Mouse (Mus musculus) heart, adult 2 months (tissue): Measurements from ENCODE around the gene Itsn1. TPM values are rescaled to one million over a fixed set of nuclear protein-coding genes. Genes with fewer than 3 reads are reported as not detected.

Experiments
- DNase-seq, 2 experiments: peaks; one replicate each; pipeline ENCODE4 v3.0.0; 2021
- H3K27ac ChIP-seq: fragments of 200-600 bp; 2 replicates; pipeline ENCODE4 v1.8.1; 2022
- H3K27me3 ChIP-seq: fragments of 200-500 bp; 2 replicates; pipeline ENCODE4 v1.6.1; 2012; ENCODE audit warnings: mild to moderate bottlenecking, low read length, inconsistent platforms, mixed read lengths; ENCODE audit not compliant: control insufficient read depth, insufficient read depth
- H3K36me3 ChIP-seq: fragments of 200-500 bp; 2 replicates; pipeline ENCODE4 v1.6.1; 2012; ENCODE audit warnings: low read length, inconsistent platforms; ENCODE audit not compliant: control insufficient read depth, insufficient read depth
- H3K4me1 ChIP-seq: fragments of 200-500 bp; 2 replicates; pipeline ENCODE4 v1.6.1; 2011; ENCODE audit warnings: low read length; ENCODE audit not compliant: control insufficient read depth, insufficient read depth
- H3K4me3 ChIP-seq: fragments of 200-600 bp; 2 replicates; pipeline ENCODE4 v1.8.1; 2022
- H3K79me2 ChIP-seq: fragments of 200-500 bp; replicated peaks from 2 replicates; pipeline ENCODE4 v1.6.1; 2012; ENCODE audit warnings: mild to moderate bottlenecking, inconsistent platforms, low read length, moderate library complexity, mixed read lengths; ENCODE audit not compliant: control insufficient read depth, insufficient read depth
- H3K9ac ChIP-seq: fragments of 200-500 bp; 2 replicates; pipeline ENCODE4 v1.6.1; 2012; ENCODE audit warnings: low read depth, mild to moderate bottlenecking, control low read depth, inconsistent platforms, low read length, mixed read lengths
- CTCF ChIP-seq: fragments of 200-600 bp; IDR thresholded peaks from 2 replicates; pipeline ENCODE4 v1.8.1; 2022; ENCODE audit warnings: antibody characterized with exemption, mild to moderate bottlenecking, moderate library complexity
- EP300 ChIP-seq: fragments of 200-500 bp; IDR thresholded peaks from 2 replicates; pipeline ENCODE4 v1.6.1; 2011; ENCODE audit warnings: low read depth, low read length, control low read depth; ENCODE audit not compliant: insufficient read depth
- POLR2A ChIP-seq: fragments of 200-500 bp; IDR thresholded peaks from 2 replicates; pipeline ENCODE4 v1.6.1; 2011; ENCODE audit warnings: mild to moderate bottlenecking, low read depth, low read length, control low read depth; ENCODE audit not compliant: insufficient read depth
- WGBS: fragments of 180-500 bp; shearing (Covaris S2); methylation state at CpG from one replicate; pipeline ENCODE4 v1.1.7; 2018; 5-methylcytosine and 5-hydroxymethylcytosine counted together
- intact Hi-C: fragments of 180-260 bp; cut with DNase I; formaldehyde crosslinking; loops from one replicate; pipeline ENCODE4 v1.15.1; 2025
- polyA plus RNA-seq: library from polyadenylated mRNA; depleted of rRNA; stranded (reverse); fragments of >200 nt; gene quantifications from 2 replicates; pipeline ENCODE4 v1.2.3, GENCODE M21; 2012
- total RNA-seq, 2 experiments: library from RNA; stranded (reverse); gene quantifications; 2 replicates each; pipeline ENCODE4 v1.2.3; 2021

The Itsn1 gene
- total and polyA plus RNA-seq, 3 experiments = 35.8 to 46.7 (median 45.1) TPM

DNA sequence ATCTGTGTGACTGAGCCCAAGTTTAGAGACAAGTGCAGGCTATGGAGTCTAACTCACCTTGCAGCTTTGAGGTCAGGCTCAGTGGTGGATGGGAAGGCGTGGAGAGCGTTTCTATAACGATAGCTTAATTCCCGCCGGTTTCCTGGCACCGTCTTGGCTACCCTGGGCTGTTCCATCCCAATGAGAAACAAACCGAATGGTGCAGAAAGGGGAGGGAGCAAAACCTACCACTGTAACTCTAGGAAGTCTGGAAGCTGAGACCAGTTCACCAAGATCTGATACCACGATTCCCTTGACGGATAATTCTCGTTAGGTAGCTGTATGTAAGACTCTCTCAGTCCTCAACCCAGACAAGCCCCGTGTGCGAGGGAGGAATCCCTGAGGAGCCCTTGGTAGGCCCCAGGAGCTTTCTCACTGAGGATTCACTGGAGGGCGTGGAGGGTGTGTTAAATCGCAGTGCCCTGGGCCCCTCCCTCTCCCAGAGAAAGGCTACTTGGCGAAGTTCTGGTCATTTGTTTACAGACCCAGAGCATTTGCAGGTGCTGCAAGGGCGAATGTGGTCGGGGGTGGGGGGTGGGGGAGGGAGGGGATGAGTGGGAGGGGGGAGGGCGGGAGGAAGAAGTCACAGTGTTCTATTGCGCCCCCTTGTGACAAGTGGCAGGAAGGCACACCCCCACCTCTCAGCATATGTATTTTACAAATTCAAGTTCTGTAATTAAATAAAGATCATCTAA lies 156.5 kb downstream of the Itsn1 start:
- H3K27ac ChIP-seq = no peak overlapping the region
- no peak overlapping the region for H3K9ac ChIP-seq
- no peaks in the 10 kb centered on the region for H3K4me1 ChIP-seq
- no peak overlapping the region for H3K4me3 ChIP-seq
- peak; percentile 72 for TF ChIP-seq CTCF
- TF ChIP-seq EP300 = no peak
- TF ChIP-seq POLR2A = no peak
- H3K36me3 ChIP-seq = no peaks in the 10 kb centered on the region
- intact Hi-C loops = loop anchor here (2.0 kb wide), 1 partner anchor 161 kb away; no protein-coding TSS in a partner anchor
- H3K79me2 ChIP-seq = no peaks in the 10 kb centered on the region
- no peak for DNase-seq
- no peaks in the 10 kb centered on the region for H3K27me3 ChIP-seq
- 26% methylated on average over 19 of the region's 19 CpGs for WGBS

DNA sequence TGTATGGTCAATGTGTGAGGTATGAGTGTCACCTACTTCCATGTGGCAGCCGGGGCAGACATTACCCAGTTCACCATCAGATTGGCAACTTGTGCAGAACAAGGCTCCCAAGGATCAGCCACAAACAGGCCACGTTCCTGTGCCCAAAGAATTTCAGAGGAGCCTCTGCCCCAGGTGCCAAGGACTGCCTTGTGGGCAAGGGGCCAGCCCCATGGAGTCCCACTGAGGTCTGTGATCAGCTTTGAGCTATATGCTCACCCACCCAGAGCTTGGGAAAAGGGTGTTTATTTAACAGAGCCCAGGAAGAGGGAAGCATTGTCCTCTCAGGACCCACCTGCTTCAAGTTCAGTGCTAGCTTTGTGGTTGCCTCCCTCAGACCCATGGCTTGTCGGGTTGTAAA lies 159.3 kb downstream of the Itsn1 start:
- intact Hi-C loops = no loop called here
- Histone ChIP-seq H3K27me3 (no peaks in the 10 kb centered on the region), H3K9ac (no peak overlapping the region), H3K4me3 (no peak overlapping the region), H3K79me2 (no peaks in the 10 kb centered on the region), H3K36me3 (no peaks in the 10 kb centered on the region), H3K4me1 (no peaks in the 10 kb centered on the region), H3K27ac (no peak overlapping the region)
- DNase-seq = no peak
- TF ChIP-seq POLR2A = no peak
- TF ChIP-seq EP300 = no peak
- TF ChIP-seq CTCF = no peak
- WGBS = 83% methylated on average over 3 of the region's 3 CpGs

DNA sequence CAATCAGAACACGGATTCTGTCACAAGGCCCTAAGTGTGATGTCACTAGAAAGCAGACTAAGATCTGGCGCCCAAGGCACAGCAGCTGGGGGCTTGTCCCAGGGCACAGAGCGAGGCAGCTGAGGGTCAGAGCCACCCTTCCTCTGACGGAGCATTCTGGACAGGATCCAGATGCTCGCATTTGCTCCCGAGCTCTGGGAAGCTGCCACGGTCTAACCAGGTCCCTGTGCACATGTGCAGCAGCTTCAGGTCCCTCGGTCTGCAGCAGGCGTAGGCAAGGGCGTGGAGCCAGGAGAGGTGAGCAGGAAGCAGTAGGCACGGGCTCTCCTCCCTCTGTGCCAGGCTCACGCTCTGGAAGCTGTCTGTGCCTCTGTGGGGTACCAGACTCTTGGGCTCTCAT lies 160.8 kb downstream of the Itsn1 start:
- H3K36me3 ChIP-seq = no peaks in the 10 kb centered on the region
- H3K27me3 ChIP-seq = no peaks in the 10 kb centered on the region
- 19% methylated on average over 12 of the region's 12 CpGs for WGBS
- H3K4me3 ChIP-seq = no peak overlapping the region
- TF ChIP-seq POLR2A (no peak), EP300 (no peak), CTCF (no peak)
- H3K79me2 ChIP-seq = no peaks in the 10 kb centered on the region
- intact Hi-C loops = no loop called here
- H3K4me1 ChIP-seq = no peaks in the 10 kb centered on the region
- DNase-seq = no peak
- H3K27ac ChIP-seq = no peak overlapping the region
- H3K9ac ChIP-seq = no peak overlapping the region

DNA sequence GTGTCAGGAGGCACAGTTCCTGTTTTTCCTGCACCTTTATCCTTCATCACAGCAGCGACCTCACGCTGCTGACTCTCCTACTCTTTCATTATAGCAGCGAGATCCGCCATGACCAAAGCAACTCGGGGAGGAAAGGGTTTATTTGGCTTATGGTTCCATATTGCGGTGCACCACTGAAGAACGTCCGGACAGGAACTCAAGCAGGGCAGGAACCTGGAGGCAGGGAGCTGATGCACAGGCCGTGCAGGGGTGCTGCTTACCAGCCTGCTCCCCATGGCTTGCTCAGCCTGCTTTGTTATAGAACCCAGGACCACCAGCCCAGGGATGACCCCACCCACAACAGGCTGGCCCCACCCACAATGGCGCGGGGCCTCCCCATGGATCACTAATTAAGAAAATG lies 162.1 kb downstream of the Itsn1 start:
- no peak for DNase-seq
- Histone ChIP-seq H3K79me2 (no peaks in the 10 kb centered on the region), H3K9ac (no peak overlapping the region), H3K4me1 (no peaks in the 10 kb centered on the region), H3K36me3 (no peaks in the 10 kb centered on the region), H3K4me3 (no peak overlapping the region), H3K27me3 (no peaks in the 10 kb centered on the region), H3K27ac (no peak overlapping the region)
- intact Hi-C loops = no loop called here
- 78% methylated on average over 11 of the region's 11 CpGs for WGBS
- no peak for TF ChIP-seq EP300
- no peak for TF ChIP-seq POLR2A
- TF ChIP-seq CTCF = no peak

DNA sequence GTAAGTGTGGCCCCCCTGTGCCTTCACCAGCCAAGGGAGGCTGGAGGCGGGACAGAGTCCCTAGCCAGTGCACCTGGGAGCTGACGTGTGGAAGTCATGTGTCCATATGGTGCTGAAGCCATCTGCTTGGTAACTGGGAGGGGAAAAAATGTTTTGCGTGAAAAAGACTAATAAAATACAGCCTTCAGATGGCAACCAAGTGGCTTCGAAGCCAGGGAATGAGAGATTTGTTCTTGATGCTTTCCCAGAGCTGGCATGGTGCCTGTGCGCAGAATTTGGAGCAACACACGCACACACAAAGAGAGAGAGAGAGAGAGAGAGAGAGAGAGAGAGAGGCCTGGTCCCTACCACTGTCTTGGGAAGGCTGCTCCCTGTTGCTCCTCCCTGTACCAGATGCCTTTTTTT lies 167.3 kb downstream of the Itsn1 start:
- intact Hi-C loops = no loop called here
- Histone ChIP-seq H3K36me3 (no peaks in the 10 kb centered on the region), H3K9ac (no peak overlapping the region), H3K79me2 (no peaks in the 10 kb centered on the region), H3K27me3 (no peaks in the 10 kb centered on the region), H3K4me1 (no peaks in the 10 kb centered on the region), H3K27ac (no peak overlapping the region), H3K4me3 (no peak overlapping the region)
- 68% methylated on average over 6 of the region's 6 CpGs for WGBS
- TF ChIP-seq CTCF (no peak), POLR2A (no peak), EP300 (no peak)
- no peak for DNase-seq
